Mouse (Mus musculus): ENCODE results near the gene Cdca7. TPM values are rescaled to one million over a fixed set of nuclear protein-coding genes. Genes with fewer than 3 reads are reported as not detected.

Gene Cdca7
- polyA plus RNA-seq, 1 experiment from 2014 or later, result 38.0 TPM

- peaks cover 0 to 2% of the 10 kb centered on the region in 2 experiments; a peak in 1 of 4 replicates for H3K4me1 ChIP-seq (ENCODE audit: control insufficient read depth in 2 of 2, insufficient read depth in 2 of 2, low read length in 2 of 2)
- no peak overlapping the region for H3K4me2 ChIP-seq (ENCODE audit: low read length)
- H3K36me3 ChIP-seq (ENCODE audit: control insufficient read depth, insufficient read depth, low read length), result peaks cover 8% of the 10 kb centered on the region
- no peak overlapping the region for H3K9ac ChIP-seq (ENCODE audit: low read length)
- WGBS, result 54% methylated on average over 7 of the region's 7 CpGs
- no peak for ATAC-seq (ENCODE audit: insufficient number of reproducible peaks, insufficient read depth, low FRiP score, low read depth)
- no peak overlapping the region for H3K27ac ChIP-seq (replicated peaks in 1 of 2; ENCODE audit: control insufficient read depth in 1 of 2, insufficient read depth in 1 of 2, low read depth in 2 of 2, low read length in 2 of 2)
- H3K4me3 ChIP-seq (ENCODE audit: control insufficient read depth in 1 of 2, insufficient read depth in 1 of 2, low read depth in 1 of 2, low read length in 2 of 2), result no peak overlapping the region
- no peaks in the 10 kb centered on the region for H3K27me3 ChIP-seq (ENCODE audit: control insufficient read depth, insufficient read depth, low read length)
- no peaks in the 10 kb centered on the region for H3K9me3 ChIP-seq (ENCODE audit: control insufficient read depth, low read length)
These were observed 15.7 kb downstream of the Cdca7 start for GRCm38 (mm10) chr2:72491650-72492049.

- H3K9ac ChIP-seq (ENCODE audit: low read length), result no peak overlapping the region
- ATAC-seq (ENCODE audit: insufficient number of reproducible peaks, insufficient read depth, low FRiP score, low read depth), result no peak
- H3K4me2 ChIP-seq (ENCODE audit: low read length), result peak overlapping the region; percentile 52
- peaks cover 0 to 2% of the 10 kb centered on the region in 2 experiments; a peak in 1 of 4 replicates for H3K4me1 ChIP-seq (ENCODE audit: control insufficient read depth in 2 of 2, insufficient read depth in 2 of 2, low read length in 2 of 2)
- no peaks in the 10 kb centered on the region for H3K27me3 ChIP-seq (ENCODE audit: control insufficient read depth, insufficient read depth, low read length)
- H3K36me3 ChIP-seq (ENCODE audit: control insufficient read depth, insufficient read depth, low read length), result no peaks in the 10 kb centered on the region
- no peaks in the 10 kb centered on the region for H3K9me3 ChIP-seq (ENCODE audit: control insufficient read depth, low read length)
- peak overlapping the region; percentile 1 to 10; a peak in 2 of 4 replicates for H3K4me3 ChIP-seq (ENCODE audit: control insufficient read depth in 1 of 2, insufficient read depth in 1 of 2, low read depth in 1 of 2, low read length in 2 of 2)
- H3K27ac ChIP-seq (replicated peaks in 1 of 2; ENCODE audit: control insufficient read depth in 1 of 2, insufficient read depth in 1 of 2, low read depth in 2 of 2, low read length in 2 of 2), result no peak overlapping the region
- WGBS, result 28% methylated on average over 14 of the region's 14 CpGs
These were observed 17.1 kb downstream of the Cdca7 start for GRCm38 (mm10) chr2:72493039-72493438.

DNA sequence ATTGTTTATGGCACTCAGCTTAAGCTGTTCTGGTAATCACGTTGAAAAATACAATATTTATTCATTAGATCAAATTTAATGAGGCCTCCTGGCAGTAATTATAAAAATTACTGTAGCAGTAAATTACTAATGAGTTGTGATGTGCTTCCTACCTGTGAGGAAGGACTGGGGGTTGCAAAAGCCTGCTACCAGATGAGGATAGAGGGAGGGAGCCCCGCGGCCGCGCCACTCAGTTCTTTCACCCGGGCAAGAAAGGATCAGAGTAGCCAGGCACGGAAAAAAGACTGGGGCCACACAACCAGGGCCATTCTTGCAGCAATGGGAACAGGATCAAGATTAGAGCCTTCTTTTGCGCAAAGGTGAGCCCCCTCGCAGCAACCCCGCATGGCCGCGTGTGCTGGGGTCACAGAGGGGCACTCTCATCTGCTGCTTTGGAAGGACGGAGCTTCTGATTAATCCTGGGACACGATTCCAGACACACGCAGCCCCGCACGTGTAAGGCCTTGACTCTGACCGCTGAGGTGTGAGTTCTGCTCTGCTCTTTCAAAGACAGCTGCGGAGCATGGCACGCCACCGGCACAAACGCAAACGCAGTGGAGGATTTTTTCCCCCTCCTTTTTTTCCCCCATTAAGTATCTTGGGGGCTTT lies 23.2 kb downstream of the Cdca7 start:
- H3K4me3 ChIP-seq (ENCODE audit: control insufficient read depth in 1 of 2, insufficient read depth in 1 of 2, low read depth in 1 of 2, low read length in 2 of 2), result peak overlapping the region; percentile 8 to 13; a peak in 3 of 4 replicates
- H3K9ac ChIP-seq (ENCODE audit: low read length), result peak overlapping the region; percentile 48; the same call in 1 of the 2 replicates
- H3K27ac ChIP-seq (replicated peaks in 1 of 2; ENCODE audit: control insufficient read depth in 1 of 2, insufficient read depth in 1 of 2, low read depth in 2 of 2, low read length in 2 of 2), result no peak overlapping the region
- ATAC-seq (ENCODE audit: insufficient number of reproducible peaks, insufficient read depth, low FRiP score, low read depth), result no peak
- no peaks in the 10 kb centered on the region for H3K27me3 ChIP-seq (ENCODE audit: control insufficient read depth, insufficient read depth, low read length)
- peaks cover 4 to 5% of the 10 kb centered on the region in 2 experiments; a peak in 3 of 4 replicates for H3K4me1 ChIP-seq (ENCODE audit: control insufficient read depth in 2 of 2, insufficient read depth in 2 of 2, low read length in 2 of 2)
- WGBS, result 10% methylated on average over 23 of the region's 23 CpGs
- no peaks in the 10 kb centered on the region for H3K36me3 ChIP-seq (ENCODE audit: control insufficient read depth, insufficient read depth, low read length)
- no peaks in the 10 kb centered on the region for H3K9me3 ChIP-seq (ENCODE audit: control insufficient read depth, low read length)
- peak overlapping the region; percentile 60 for H3K4me2 ChIP-seq (ENCODE audit: low read length)

DNA sequence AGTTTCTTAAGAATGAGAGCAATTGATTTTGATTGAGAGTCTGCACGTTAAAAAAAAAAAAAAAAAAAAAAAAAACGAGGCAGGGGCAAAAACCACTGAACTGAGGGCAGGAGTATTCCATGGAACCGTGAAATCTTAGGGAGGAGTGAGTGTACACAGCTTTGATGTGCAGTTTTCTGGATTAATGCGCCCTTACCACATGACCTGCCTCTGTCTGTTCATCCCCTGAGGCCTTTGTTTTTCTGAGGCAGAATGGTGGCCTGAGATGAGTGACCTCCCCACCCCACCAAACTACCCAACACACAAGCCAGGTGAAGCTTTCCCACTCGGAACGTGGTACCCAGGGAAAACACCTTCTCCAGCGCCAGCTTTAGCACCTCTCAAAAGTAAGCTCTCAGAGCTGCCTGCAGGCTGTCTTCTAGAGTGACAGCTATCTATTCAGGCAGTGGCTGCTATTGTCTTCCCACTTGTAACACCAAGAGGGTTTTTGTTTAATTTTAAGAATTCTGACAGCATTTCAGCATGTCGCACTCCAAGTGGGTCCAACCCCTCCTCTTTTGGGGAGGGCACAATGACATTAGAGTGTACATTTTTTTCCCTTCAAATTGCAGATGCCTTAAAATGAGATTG lies 23.9 kb downstream of the Cdca7 start:
- no peaks in the 10 kb centered on the region for H3K36me3 ChIP-seq (ENCODE audit: control insufficient read depth, insufficient read depth, low read length)
- no peak overlapping the region for H3K9ac ChIP-seq (ENCODE audit: low read length)
- 37% methylated on average over 8 of the region's 8 CpGs for WGBS
- no peaks in the 10 kb centered on the region for H3K9me3 ChIP-seq (ENCODE audit: control insufficient read depth, low read length)
- peak overlapping the region; percentile 60 for H3K4me2 ChIP-seq (ENCODE audit: low read length)
- no peak for ATAC-seq (ENCODE audit: insufficient number of reproducible peaks, insufficient read depth, low FRiP score, low read depth)
- H3K4me1 ChIP-seq (ENCODE audit: control insufficient read depth in 2 of 2, insufficient read depth in 2 of 2, low read length in 2 of 2), result peaks cover 4 to 5% of the 10 kb centered on the region in 2 experiments; a peak in 3 of 4 replicates
- H3K27me3 ChIP-seq (ENCODE audit: control insufficient read depth, insufficient read depth, low read length), result no peaks in the 10 kb centered on the region
- no peak overlapping the region; a peak in 2 of 4 replicates for H3K4me3 ChIP-seq (ENCODE audit: control insufficient read depth in 1 of 2, insufficient read depth in 1 of 2, low read depth in 1 of 2, low read length in 2 of 2)
- H3K27ac ChIP-seq (replicated peaks in 1 of 2; ENCODE audit: control insufficient read depth in 1 of 2, insufficient read depth in 1 of 2, low read depth in 2 of 2, low read length in 2 of 2), result no peak overlapping the region

DNA sequence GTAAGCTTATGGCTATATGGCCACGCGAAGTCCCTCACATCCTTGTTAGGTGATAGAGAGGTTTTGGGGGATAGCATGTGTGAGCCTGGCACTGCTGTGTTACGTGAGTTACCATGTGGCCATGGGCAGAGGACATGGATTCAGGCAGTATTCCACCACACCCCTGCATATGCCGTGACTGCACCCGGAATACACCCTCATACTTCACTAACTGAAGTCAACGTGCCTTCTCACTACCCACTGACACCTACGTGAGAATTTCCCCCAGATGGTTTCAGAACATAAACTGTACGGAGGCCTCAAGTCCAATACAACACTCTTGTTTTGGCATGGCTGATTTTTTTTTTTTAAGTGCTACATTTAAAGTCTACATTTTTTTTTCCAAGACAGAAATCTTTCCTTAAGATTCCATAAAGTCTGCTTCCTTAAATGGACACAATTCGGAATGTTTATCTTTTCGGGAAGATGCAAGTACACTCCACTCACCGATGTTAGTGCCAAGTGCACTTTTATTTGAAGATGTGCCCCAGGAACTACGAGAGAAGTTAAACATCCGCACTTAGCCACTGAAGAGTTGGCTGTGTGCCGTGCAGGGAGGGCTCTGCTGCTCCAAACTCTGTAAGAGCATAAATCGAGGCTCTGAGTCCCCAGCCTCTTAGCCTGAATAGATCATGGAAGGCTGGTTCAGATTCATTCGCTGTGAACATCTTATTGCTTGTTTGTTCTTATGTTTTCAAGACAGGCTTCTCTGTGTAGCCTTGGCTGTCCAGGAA lies 26.3 kb downstream of the Cdca7 start:
- H3K27ac ChIP-seq (replicated peaks in 1 of 2; ENCODE audit: control insufficient read depth in 1 of 2, insufficient read depth in 1 of 2, low read depth in 2 of 2, low read length in 2 of 2), result no peak overlapping the region
- H3K9ac ChIP-seq (ENCODE audit: low read length), result no peak overlapping the region
- no peaks in the 10 kb centered on the region for H3K36me3 ChIP-seq (ENCODE audit: control insufficient read depth, insufficient read depth, low read length)
- H3K4me3 ChIP-seq (ENCODE audit: control insufficient read depth in 1 of 2, insufficient read depth in 1 of 2, low read depth in 1 of 2, low read length in 2 of 2), result no peak overlapping the region
- no peak for ATAC-seq (ENCODE audit: insufficient number of reproducible peaks, insufficient read depth, low FRiP score, low read depth)
- no peaks in the 10 kb centered on the region for H3K27me3 ChIP-seq (ENCODE audit: control insufficient read depth, insufficient read depth, low read length)
- H3K9me3 ChIP-seq (ENCODE audit: control insufficient read depth, low read length), result no peaks in the 10 kb centered on the region
- no peak overlapping the region for H3K4me2 ChIP-seq (ENCODE audit: low read length)
- H3K4me1 ChIP-seq (ENCODE audit: control insufficient read depth in 2 of 2, insufficient read depth in 2 of 2, low read length in 2 of 2), result peaks cover 4 to 5% of the 10 kb centered on the region in 2 experiments; a peak in 3 of 4 replicates
- 83% methylated on average over 16 of the region's 16 CpGs for WGBS

DNA sequence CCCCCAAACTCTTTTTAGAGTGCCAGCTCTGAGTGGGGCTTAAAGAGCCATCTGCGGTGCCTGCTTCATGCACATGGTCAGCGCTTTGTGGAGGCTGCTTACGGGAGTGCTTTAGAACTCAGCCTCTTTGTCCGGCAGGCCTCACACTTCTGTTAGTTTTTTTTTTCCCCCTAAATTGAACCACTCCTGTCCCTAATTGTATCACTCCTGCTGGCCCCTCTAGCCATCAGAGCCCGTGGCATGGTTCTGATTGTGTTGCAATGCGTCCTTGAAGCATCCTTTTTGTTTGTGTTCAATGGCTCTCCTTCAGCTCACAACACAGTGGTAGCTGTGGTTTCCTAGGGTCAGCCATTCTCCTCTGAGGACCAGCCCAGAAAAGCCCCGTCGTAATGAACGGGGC lies 27.7 kb downstream of the Cdca7 start:
- H3K4me1 ChIP-seq (ENCODE audit: control insufficient read depth in 2 of 2, insufficient read depth in 2 of 2, low read length in 2 of 2), result peaks cover 10 to 14% of the 10 kb centered on the region in 2 experiments
- H3K4me3 ChIP-seq (ENCODE audit: control insufficient read depth in 1 of 2, insufficient read depth in 1 of 2, low read depth in 1 of 2, low read length in 2 of 2), result no peak overlapping the region
- no peak for ATAC-seq (ENCODE audit: insufficient number of reproducible peaks, insufficient read depth, low FRiP score, low read depth)
- H3K9ac ChIP-seq (ENCODE audit: low read length), result no peak overlapping the region
- WGBS, result 67% methylated on average over 9 of the region's 9 CpGs
- H3K9me3 ChIP-seq (ENCODE audit: control insufficient read depth, low read length), result no peaks in the 10 kb centered on the region
- H3K27ac ChIP-seq (replicated peaks in 1 of 2; ENCODE audit: control insufficient read depth in 1 of 2, insufficient read depth in 1 of 2, low read depth in 2 of 2, low read length in 2 of 2), result no peak overlapping the region
- no peaks in the 10 kb centered on the region for H3K36me3 ChIP-seq (ENCODE audit: control insufficient read depth, insufficient read depth, low read length)
- H3K4me2 ChIP-seq (ENCODE audit: low read length), result no peak overlapping the region
- H3K27me3 ChIP-seq (ENCODE audit: control insufficient read depth, insufficient read depth, low read length), result no peaks in the 10 kb centered on the region

GRCm38 (mm10) chr2:72507855-72508635 lies 32.1 kb downstream of the Cdca7 start:
- no peaks in the 10 kb centered on the region for H3K36me3 ChIP-seq (ENCODE audit: control insufficient read depth, insufficient read depth, low read length)
- peaks cover 5 to 12% of the 10 kb centered on the region in 2 experiments; a peak in 3 of 4 replicates for H3K4me1 ChIP-seq (ENCODE audit: control insufficient read depth in 2 of 2, insufficient read depth in 2 of 2, low read length in 2 of 2)
- ATAC-seq (ENCODE audit: insufficient number of reproducible peaks, insufficient read depth, low FRiP score, low read depth), result no peak
- H3K27me3 ChIP-seq (ENCODE audit: control insufficient read depth, insufficient read depth, low read length), result no peaks in the 10 kb centered on the region
- H3K27ac ChIP-seq (replicated peaks in 1 of 2; ENCODE audit: control insufficient read depth in 1 of 2, insufficient read depth in 1 of 2, low read depth in 2 of 2, low read length in 2 of 2), result no peak overlapping the region
- H3K9ac ChIP-seq (ENCODE audit: low read length), result peak overlapping the region; percentile 10; the same call in 1 of the 2 replicates
- peak overlapping the region; percentile 52 for H3K4me2 ChIP-seq (ENCODE audit: low read length)
- H3K9me3 ChIP-seq (ENCODE audit: control insufficient read depth, low read length), result no peaks in the 10 kb centered on the region
- peak overlapping the region; percentile 11 to 13; a peak in 2 of 4 replicates for H3K4me3 ChIP-seq (ENCODE audit: control insufficient read depth in 1 of 2, insufficient read depth in 1 of 2, low read depth in 1 of 2, low read length in 2 of 2)
- 20% methylated on average over 18 of the region's 18 CpGs for WGBS

Data from heart, embryonic 14.5 days (tissue).